Mouse (Mus musculus) urinary bladder, postnatal 36 days (tissue): Measurements from ENCODE around the gene Tmem74b.
A peak's percentile ranks its signal among the peaks of the same experiment; 100 is the strongest.

Experiments used
- DNase-seq, 2 experiments: peaks; one replicate each; pipeline ENCODE4 v3.0.0; 2022; ENCODE audit warnings: low spot score in 2 of 2, mixed read lengths in 1 of 2

Gene Tmem74b

GRCm38 (mm10) chr2:151701231-151702145 is at the start of gene Tmem74b:
Tmem74b (plus strand) TSS chr2:151702008.
- DNase-seq = no peak

DNA sequence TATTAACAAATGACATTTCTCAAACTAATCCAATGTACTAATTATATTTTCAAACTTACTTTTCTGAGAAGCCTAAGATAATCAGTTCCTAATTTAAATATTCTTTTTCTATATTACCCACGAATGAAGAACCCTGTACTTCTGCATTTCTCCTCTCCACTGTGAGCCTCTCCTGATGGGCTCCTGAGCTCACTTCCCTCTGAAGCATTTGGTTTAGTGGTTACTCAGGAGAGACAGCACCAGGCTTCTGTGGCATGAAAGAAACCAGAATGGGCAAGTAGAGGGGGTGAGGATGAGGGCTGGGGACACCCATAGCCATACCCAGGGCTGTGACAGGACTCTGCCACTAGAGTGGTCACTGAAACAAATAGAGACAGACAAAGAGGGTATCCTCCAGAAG is 49.8 kb upstream of the Tmem74b start:
- DNase-seq = no peak

DNA sequence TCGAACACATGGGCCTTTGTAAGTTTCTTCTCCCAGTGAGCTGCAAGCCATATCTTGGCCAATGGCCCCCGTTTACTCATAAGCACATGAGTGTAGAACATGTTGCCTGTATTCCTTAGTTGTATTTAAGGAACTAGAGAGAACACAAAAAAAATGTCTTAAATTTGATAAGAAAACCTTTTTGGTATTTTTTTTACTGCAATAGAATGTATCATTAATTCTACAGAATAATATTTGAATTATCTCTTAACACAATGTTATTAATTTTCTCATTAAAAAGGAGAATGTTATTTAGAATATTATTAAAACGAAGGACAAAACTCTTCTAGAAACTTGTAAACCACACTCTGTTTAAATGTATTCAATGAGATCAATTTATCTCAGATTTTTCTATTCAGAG is 33.4 kb upstream of the Tmem74b start, which contains the start of gene Rad21l:
Gene Rad21l, minus strand, starts transcription at position 101 of the 400 bp plus-strand sequence.
- no peak for DNase-seq

DNA sequence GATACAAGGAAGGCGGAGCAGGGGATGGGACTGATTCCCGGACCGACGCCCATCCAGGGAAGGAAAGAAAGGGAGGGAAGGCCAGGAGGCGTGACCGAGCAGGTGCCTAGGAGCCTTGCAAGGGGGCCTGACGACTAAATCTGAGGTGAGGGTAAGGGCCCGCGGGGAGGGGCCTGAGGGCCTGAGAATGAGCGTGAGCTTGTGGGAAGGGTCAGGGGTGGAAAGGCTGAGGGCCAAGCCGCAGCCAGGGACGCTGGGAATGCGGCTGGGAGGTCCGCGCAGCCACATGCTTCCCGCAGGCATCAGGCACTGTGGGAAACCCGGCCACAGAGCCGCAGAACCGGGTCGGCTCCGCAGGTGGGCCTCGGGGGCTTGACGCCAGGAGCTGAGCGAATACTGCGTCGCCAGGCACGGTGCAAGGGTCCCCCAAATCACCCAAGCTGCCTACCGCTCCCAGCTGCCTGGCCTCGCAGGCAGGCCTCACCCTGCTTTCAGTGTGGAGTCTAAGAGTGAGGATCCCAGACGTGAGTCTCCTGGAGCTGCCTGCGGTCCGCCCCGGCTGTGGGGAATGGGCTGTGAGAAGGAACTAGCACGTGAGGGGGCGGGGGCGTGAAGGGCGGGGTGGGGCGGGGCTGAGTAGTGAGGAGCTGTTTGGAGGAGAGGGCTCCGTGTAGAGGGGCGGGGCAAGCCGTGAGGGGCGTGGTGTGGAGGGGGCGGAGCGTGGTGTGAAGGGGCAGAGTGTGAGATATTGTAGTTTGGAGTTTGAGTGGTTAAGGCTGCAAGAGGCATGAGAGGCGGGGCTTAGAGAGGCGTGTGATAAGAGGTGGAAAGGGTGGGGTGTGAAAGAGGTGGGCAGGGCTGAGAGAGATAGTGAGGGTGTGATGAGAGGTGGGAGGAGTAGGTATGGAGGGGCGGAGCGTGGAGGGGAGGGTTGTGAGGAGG is 31.5 kb upstream of the Tmem74b start:
- DNase-seq = no peak

DNA sequence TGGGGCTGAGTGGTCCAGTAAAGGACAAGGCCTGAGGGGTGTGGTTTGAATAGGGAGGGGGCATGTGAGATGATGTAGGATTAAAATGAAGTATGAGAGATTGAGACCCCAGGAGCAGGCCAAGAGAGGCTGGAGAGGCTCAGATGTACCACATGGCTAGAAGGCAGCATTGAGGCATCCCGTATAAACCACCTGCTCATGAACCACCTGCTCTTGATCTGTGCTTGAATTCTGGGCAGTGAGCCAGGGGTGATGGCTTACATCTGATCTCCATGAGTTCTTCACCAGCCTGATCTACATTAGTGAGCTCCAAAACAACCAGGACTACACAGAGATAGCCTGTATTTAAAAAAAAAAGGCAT is 30.9 kb upstream of the Tmem74b start:
- DNase-seq = no peak

DNA sequence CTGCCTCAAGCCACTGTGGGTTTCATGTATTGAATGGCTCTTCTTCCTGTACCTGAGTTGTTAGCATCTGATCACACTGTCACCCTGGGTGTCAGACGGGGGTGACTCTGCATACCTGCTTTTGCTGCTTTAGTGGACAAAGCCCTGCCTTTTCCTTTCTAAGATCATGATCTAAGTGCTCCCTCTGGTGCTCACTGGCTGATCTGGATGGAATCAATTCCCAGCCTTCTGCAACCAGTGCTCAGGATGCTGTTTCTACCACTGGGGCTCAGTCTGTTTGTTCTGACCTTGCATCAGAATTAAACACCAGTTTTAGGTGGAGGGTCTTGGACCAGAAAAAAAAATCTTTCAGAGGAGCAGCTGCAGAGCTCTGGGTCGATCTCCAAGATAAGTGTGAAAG is 25.6 kb upstream of the Tmem74b start:
- no peak for DNase-seq

GRCm38 (mm10) chr2:151682357-151682756 is 19.5 kb upstream of the Tmem74b start:
- DNase-seq = no peak

DNA sequence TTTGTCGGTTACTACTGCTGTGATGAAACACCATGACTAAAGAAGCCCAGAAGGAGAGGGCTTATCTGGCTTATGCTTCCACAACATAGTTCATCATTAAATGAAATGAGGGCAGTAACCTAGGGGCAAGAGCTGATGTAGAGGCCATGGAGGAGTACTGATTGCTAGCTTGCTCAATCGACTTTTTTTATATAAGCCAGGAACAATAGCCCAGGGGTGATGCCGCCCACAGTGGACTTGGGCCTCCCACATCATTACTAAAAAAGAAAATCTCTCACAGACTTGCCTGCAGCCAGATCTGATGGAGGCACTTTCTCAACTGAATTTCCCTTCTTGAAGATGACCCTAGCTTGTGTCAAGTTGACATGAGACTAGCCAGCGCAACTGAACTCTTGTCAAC is 18.8 kb upstream of the Tmem74b start:
- no peak for DNase-seq

GRCm38 (mm10) chr2:151702146-151702850 is 490 bp downstream of the Tmem74b start:
- peak; percentile 8 to 28 for DNase-seq

GRCm38 (mm10) chr2:151702851-151703190 is 1.0 kb downstream of the Tmem74b start:
- no peak for DNase-seq

DNA sequence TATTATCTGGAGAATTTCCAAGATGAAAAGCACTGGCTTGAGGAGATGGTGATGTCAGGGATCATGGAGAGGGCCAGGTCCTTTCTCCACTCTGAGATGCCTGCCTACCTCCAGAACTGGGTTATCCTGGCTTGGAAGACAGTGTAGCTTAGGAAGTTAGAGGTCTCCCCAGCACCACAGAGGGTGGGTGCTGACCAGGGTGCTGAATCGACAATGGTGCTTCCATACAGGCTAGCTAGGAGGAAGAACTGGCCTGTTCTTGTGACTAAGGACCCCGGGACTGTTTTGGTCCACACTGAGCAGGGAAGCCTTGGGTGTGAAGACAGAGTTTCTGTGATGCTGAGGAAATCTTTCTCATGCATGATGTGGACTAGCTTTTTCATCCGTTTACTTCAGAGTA is 10.8 kb downstream of the Tmem74b start:
- DNase-seq = no peak

GRCm38 (mm10) chr2:151715526-151715925 is 13.7 kb downstream of the Tmem74b start:
- no peak for DNase-seq

DNA sequence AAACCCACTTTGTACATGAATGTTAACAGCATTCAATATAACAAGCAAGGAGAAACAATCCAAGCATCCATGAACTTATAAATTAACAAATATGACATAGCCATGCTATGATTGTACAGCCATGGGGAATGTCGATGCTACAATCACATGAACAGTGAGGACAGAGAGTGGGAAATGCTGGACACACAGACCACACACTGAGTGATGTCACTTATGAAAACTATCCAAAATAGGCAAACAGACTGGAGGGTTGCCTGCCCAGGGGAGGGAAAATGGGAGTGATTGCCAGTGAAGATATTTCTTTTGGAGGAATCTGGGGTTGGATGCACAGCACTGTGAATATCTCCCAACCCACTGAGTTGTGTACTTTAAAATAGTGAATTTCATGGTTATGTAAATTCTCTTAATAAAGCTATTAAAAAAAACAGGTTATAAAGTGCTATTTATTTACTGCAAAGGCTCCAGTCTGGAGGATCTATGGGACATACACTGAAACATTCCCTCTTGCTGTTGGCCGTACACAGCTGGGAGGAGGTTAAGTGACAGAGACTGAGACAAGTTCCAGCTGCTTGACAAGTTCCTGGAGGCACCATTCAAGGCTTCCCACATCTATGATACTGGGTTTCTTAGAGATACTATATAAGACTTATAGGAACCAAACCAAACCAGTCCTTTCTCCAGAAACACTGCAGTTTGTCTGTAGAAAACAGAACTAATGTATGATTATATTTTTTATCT is 14.7 kb downstream of the Tmem74b start:
- no peak for DNase-seq

DNA sequence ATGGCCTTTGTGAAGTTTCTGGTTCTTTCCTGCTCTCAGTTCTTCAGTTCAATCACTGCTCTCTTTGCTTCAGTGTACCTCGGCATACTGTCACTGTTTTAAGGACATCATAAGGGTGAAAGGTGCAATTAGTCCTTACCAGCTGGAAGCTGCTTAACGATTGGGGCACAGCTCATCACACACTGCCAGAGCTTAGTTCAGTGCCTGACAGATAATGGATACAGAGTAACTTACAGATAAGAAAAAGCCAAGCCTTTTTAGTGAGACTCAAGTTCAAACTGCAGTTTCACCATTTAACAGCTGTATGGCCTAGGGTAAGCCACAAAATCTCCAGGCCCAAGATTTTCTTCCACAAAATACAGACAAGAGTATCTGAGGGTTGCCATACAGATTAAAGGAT is 22.3 kb downstream of the Tmem74b start:
- DNase-seq = no peak

- no peak for DNase-seq
Measured at GRCm38 (mm10) chr2:151733151-151733865, 31.5 kb downstream of the Tmem74b start.

- no peak for DNase-seq
Measured at GRCm38 (mm10) chr2:151735422-151735821, 33.6 kb downstream of the Tmem74b start.

DNA sequence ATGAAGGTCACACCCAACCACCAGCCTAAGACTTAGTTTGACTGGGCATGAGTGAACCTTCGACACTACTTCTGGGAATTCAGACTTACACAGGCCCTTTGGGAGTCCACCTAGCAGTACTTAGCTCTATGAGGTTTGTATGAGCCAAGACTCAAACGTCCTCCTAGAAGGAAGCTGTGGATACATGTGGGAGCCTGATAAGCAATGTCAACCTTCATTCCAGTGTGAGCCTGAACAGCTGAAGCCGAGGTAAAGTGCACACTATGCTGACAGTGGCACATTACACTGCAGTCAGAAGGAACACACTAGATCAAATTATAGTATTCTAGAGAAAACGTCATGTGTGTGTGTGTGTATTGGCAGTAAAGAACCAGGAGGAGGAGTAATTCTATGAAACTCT is 36.7 kb downstream of the Tmem74b start:
- DNase-seq = no peak

- DNase-seq = no peak
Measured at GRCm38 (mm10) chr2:151739081-151739480, 37.3 kb downstream of the Tmem74b start.

GRCm38 (mm10) chr2:151739505-151739904 is 37.7 kb downstream of the Tmem74b start:
- no peak for DNase-seq

- DNase-seq = peak; percentile 84 to 88
Measured at GRCm38 (mm10) chr2:151740741-151741526, 39.1 kb downstream of the Tmem74b start.
